Mouse (Mus musculus): ENCODE measurements around the gene Olfr705. TPM values are rescaled to one million over a fixed set of nuclear protein-coding genes. Genes with fewer than 3 reads are reported as not detected.
"Not testable (repeated sequence)": the region's sequence is repeated elsewhere in the genome, so short reads cannot be mapped to it uniquely, and the experiment has no call there.

The Olfr705 gene
- total RNA-seq (2014; rRNA removed) (not detected in 2 replicates), polyA plus RNA-seq (2015; fragmentation: Nextera tagmentation; extraction: Ambion mirVana) (not detected in 2 replicates)

DNA sequence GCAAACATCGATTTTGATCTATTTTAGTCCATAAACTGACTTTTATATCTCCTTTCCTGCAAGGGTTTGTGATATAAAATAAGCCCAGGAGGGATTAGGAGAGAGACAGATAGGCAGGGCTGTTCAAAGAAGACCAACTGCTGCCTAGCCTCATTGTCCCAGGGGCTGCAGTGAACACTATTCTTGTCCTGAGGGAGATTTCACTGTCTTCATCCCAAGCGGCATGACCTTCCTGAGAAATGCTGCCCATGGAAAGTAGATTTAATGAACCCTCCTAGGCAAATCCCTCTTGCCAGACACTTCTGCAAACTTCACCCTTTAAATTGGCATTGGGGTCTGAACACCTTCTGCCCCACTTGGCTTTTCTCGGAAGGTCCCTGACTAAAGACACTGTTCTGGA is at the start of gene Olfr705:
TSS of gene Olfr705 (minus strand) at position 101 of the 400 bp plus-strand sequence.
- H3K4me1 ChIP-seq (ENCODE audit: insufficient read depth), result no peaks in the 10 kb centered on the region
- WGBS, result 79% methylated on average over 3 of the region's 3 CpGs
- no peak within 1 kb of the TSS for H3K4me3 ChIP-seq (ENCODE audit: low read depth, low read length)
- no peaks in the 10 kb centered on the region for H3K9me3 ChIP-seq (ENCODE audit: low read length)
- H3K27me3 ChIP-seq (ENCODE audit: insufficient read depth, low read length), result no peaks in the 10 kb centered on the region
- TF ChIP-seq CTCF (IDR thresholded peaks at IDR 0.05; ENCODE audit: low read depth), result no peak
- no peak within 1 kb of the TSS for H3K9ac ChIP-seq
- DNase-seq (no peak), ATAC-seq (no peak)
- H3K27ac ChIP-seq (ENCODE audit: low read depth, low read length), result no peak within 1 kb of the TSS
- no peaks in the 10 kb centered on the region for H3K36me3 ChIP-seq (ENCODE audit: insufficient read depth)
- H3K4me2 ChIP-seq (ENCODE audit: low read depth), result no peak within 1 kb of the TSS

DNA sequence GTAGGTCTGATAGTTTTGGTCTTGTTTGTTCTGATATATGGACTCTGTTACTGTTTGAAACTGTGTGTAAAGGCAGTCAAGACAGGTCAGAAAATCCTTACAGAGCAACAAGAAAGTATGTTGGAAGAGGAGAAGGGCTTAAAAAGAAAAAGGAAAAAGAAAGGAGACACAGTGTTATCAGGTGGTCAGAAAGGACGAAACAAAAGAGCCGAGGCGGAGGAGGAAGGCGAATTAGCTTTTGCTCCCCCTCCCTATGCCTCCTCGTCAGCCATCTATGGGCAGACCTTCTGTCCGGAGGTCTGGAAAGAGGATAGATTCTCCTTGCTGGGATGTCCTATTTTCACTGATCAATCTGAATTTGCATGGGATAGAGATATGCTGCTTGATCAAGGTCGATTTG is 44.3 kb upstream of the Olfr705 start:
- H3K27ac ChIP-seq (ENCODE audit: low read depth, low read length); H3K27me3 ChIP-seq (ENCODE audit: insufficient read depth, low read length); H3K4me1 ChIP-seq (ENCODE audit: insufficient read depth); H3K36me3 ChIP-seq (ENCODE audit: insufficient read depth); H3K9ac ChIP-seq; DNase-seq; H3K4me2 ChIP-seq (ENCODE audit: low read depth); ATAC-seq; H3K9me3 ChIP-seq (ENCODE audit: low read length); H3K4me3 ChIP-seq (ENCODE audit: low read depth, low read length): not testable (repeated sequence)
- 90% methylated on average over 3 of the region's 7 CpGs for WGBS

DNA sequence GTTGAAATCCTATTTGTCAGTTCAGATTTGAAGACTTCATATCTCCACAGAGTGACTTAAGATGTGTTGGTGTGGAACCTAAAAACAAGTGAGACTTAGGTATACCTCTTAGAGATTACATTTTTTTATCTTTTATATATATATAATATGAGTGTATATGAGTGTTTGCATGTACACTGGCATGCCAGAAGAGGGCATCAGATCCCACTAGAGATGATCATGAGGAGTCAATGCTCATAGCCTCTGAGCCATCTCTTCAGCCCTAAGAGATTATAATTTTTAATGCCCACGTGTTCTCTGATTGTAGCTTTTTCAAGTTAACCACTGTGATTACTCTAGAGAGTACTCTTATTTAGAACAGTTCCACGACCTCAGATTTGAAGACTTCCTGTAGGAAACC is 31.0 kb upstream of the Olfr705 start, which contains the start of gene Olfr1532-ps1:
TSS of gene Olfr1532-ps1 (plus strand) at position 326 of the 400 bp plus-strand sequence.
- no peak for ATAC-seq

DNA sequence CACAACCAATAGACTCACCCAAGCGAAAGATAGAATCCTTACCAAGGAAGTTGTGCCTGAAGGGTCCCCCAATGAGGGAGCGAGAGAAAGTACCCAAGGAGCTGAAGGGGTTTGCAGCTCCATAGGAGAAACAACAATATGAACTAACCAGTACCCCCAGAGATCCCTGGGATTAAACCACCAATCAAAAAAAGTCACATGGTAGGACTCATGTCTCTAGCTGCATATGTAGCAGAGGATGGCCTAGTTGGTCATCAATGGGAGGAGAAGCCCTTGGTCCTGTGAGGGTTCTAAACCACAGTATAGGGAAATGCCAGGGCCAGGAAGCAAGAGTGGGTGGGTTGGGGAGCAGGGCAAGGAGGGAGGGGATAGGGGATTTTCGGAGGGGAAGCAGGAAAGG is 24.4 kb upstream of the Olfr705 start, which contains the start of gene Olfr707:
TSS of gene Olfr707 (minus strand) at position 101 of the 400 bp plus-strand sequence.
- not testable (repeated sequence) for H3K4me2 ChIP-seq (ENCODE audit: low read depth); H3K27me3 ChIP-seq (ENCODE audit: insufficient read depth, low read length); H3K4me1 ChIP-seq (ENCODE audit: insufficient read depth); H3K27ac ChIP-seq (ENCODE audit: low read depth, low read length); ATAC-seq; H3K9me3 ChIP-seq (ENCODE audit: low read length); DNase-seq; H3K9ac ChIP-seq; H3K36me3 ChIP-seq (ENCODE audit: insufficient read depth); H3K4me3 ChIP-seq (ENCODE audit: low read depth, low read length)
- 88% methylated on average over 3 of the region's 3 CpGs for WGBS

More for the DNA sequence above, 31.0 kb upstream of the Olfr705 start, which contains the start of gene Olfr1532-ps1:
- Histone ChIP-seq H3K4me2 (ENCODE audit: low read depth) (no peak within 1 kb of the TSS), H3K27me3 (ENCODE audit: insufficient read depth, low read length) (no peaks in the 10 kb centered on the region), H3K9ac (no peak within 1 kb of the TSS), H3K9me3 (ENCODE audit: low read length) (no peaks in the 10 kb centered on the region), H3K4me3 (ENCODE audit: low read depth, low read length) (no peak within 1 kb of the TSS), H3K27ac (ENCODE audit: low read depth, low read length) (no peak within 1 kb of the TSS), H3K4me1 (ENCODE audit: insufficient read depth) (no peaks in the 10 kb centered on the region), H3K36me3 (ENCODE audit: insufficient read depth) (no peaks in the 10 kb centered on the region)
- WGBS, result 66% methylated on average over 2 of the region's 2 CpGs
- TF ChIP-seq CTCF (IDR thresholded peaks at IDR 0.05; ENCODE audit: low read depth), result no peak
- DNase-seq, result no peak

DNA sequence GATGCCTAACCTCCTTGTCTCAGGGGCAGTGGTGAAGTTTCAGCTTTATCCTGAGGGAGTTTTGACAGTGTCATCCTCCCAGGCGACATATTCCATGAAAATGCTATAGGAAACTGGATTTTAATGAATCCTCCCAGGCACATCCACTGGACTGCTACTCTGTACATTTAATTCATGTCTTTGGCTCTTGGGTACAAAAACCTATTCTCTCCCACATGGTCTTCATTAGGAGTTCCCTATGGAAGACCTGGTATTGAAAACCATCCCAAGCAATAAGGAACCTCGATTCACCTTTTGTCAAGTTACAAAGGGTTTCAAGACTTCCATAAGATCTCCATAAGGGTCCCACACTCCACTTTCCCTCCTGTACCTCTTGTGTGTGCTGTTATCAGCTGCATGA is 11.4 kb upstream of the Olfr705 start, which contains the start of gene Olfr706:
TSS of gene Olfr706 (minus strand) at position 101 of the 400 bp plus-strand sequence.
- Histone ChIP-seq H3K4me1 (ENCODE audit: insufficient read depth) (no peaks in the 10 kb centered on the region), H3K4me2 (ENCODE audit: low read depth) (no peak within 1 kb of the TSS), H3K9ac (no peak within 1 kb of the TSS), H3K9me3 (ENCODE audit: low read length) (no peaks in the 10 kb centered on the region), H3K27me3 (ENCODE audit: insufficient read depth, low read length) (no peaks in the 10 kb centered on the region), H3K27ac (ENCODE audit: low read depth, low read length) (no peak within 1 kb of the TSS), H3K4me3 (ENCODE audit: low read depth, low read length) (no peak within 1 kb of the TSS), H3K36me3 (ENCODE audit: insufficient read depth) (no peaks in the 10 kb centered on the region)
- no peak for TF ChIP-seq CTCF (IDR thresholded peaks at IDR 0.05; ENCODE audit: low read depth)
- no peak for DNase-seq
- WGBS, result 88% methylated on average over 2 of the region's 2 CpGs
- ATAC-seq, result no peak

DNA sequence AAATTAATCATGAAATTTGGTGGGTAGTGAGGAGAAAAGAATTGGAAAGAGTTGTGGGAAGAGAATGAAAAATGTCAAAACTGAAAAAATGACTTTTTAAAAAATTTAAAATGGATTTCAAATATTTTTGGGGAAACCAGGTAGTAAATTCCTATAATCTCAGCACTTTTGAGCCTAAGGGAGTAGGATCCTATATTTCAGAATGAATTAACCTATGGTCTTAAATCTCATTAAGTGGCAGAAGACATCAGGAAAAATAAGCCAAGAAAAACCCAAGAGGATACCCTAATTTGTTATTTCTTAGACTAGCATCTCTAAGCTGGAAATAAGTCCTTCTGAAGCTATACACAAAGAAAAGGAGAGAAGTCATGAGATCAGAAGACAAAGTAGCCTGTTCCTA is 13.8 kb downstream of the Olfr705 start, which contains the start of gene Olfr704:
TSS of gene Olfr704 (plus strand) at position 301 of the 400 bp plus-strand sequence.
- Histone ChIP-seq H3K9ac (no peak within 1 kb of the TSS), H3K4me1 (ENCODE audit: insufficient read depth) (no peaks in the 10 kb centered on the region), H3K4me2 (ENCODE audit: low read depth) (no peak within 1 kb of the TSS), H3K9me3 (ENCODE audit: low read length) (no peaks in the 10 kb centered on the region), H3K27ac (ENCODE audit: low read depth, low read length) (no peak within 1 kb of the TSS), H3K36me3 (ENCODE audit: insufficient read depth) (no peaks in the 10 kb centered on the region), H3K27me3 (ENCODE audit: insufficient read depth, low read length) (no peaks in the 10 kb centered on the region), H3K4me3 (ENCODE audit: low read depth, low read length) (no peak within 1 kb of the TSS)
- ATAC-seq (no peak), DNase-seq (no peak)
- no peak for TF ChIP-seq CTCF (IDR thresholded peaks at IDR 0.05; ENCODE audit: low read depth)

DNA sequence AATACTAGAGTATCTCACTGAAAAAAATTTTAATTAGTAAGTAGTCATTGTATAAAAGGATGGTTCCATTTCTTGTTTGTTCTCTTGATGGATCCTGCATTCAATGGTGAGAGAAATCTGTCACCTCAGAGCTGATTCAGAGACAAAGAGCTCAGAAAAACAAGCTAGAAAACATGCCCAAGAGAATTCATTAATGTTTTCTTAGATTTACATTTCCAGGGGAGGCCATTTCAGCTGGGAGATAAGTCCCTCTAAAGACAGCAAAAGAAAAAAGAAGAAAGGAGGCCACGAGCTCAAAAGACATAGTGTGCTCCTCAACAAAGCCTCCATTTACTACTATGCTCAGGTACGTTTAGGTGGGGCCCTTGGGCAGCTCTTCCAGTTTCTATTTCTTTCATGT is 33.6 kb downstream of the Olfr705 start, which contains the start of gene Olfr703:
TSS of gene Olfr703 (plus strand) at position 301 of the 400 bp plus-strand sequence.
- no peaks in the 10 kb centered on the region for H3K9me3 ChIP-seq (ENCODE audit: low read length)
- no peak within 1 kb of the TSS for H3K27ac ChIP-seq (ENCODE audit: low read depth, low read length)
- ATAC-seq, result no peak
- 57% methylated on average over 2 of the region's 2 CpGs for WGBS
- H3K4me1 ChIP-seq (ENCODE audit: insufficient read depth), result no peaks in the 10 kb centered on the region
- DNase-seq, result no peak
- H3K4me3 ChIP-seq (ENCODE audit: low read depth, low read length), result no peak within 1 kb of the TSS
- no peak within 1 kb of the TSS for H3K4me2 ChIP-seq (ENCODE audit: low read depth)
- H3K27me3 ChIP-seq (ENCODE audit: insufficient read depth, low read length), result no peaks in the 10 kb centered on the region
- no peaks in the 10 kb centered on the region for H3K36me3 ChIP-seq (ENCODE audit: insufficient read depth)
- H3K9ac ChIP-seq, result no peak within 1 kb of the TSS
- no peak for TF ChIP-seq CTCF (IDR thresholded peaks at IDR 0.05; ENCODE audit: low read depth)
